Mouse (Mus musculus): ENCODE data around the gene Ddx41. TPM values are rescaled to one million over a fixed set of nuclear protein-coding genes. Genes with fewer than 3 reads are reported as not detected.

Ddx41 gene
- polyA plus RNA-seq, 1 experiment from 2014 or later, result 56.6 TPM

GRCm38 (mm10) chr13:55529198-55529915, 7.1 kb downstream of the Ddx41 start, which contains the start of gene Dok3:
TSS of gene Dok3 (minus strand) at chr13:55529296.
- DNase-seq (ENCODE audit: low spot score) (no peak), ATAC-seq (ENCODE audit: low read depth) (no peak)
- H3K9me3 ChIP-seq (ENCODE audit: control insufficient read depth, low read length), result no peaks in the 10 kb centered on the region
- H3K4me2 ChIP-seq (ENCODE audit: low read depth, low read length), result no peak within 1 kb of the TSS
- no peaks in the 10 kb centered on the region for H3K4me1 ChIP-seq (ENCODE audit: control insufficient read depth, insufficient read depth, low read length)
- no peaks in the 10 kb centered on the region for H3K27me3 ChIP-seq (replicated peaks; ENCODE audit: control insufficient read depth, insufficient read depth, low read length)
- H3K27ac ChIP-seq (replicated peaks; ENCODE audit: low read depth, low read length), result no peak within 1 kb of the TSS
- 73% methylated on average over 8 of the region's 8 CpGs for WGBS
- peaks cover 50% of the 10 kb centered on the region for H3K36me3 ChIP-seq (ENCODE audit: control insufficient read depth, insufficient read depth, low read length)
- no peak within 1 kb of the TSS for H3K4me3 ChIP-seq (ENCODE audit: low read depth, low read length)
- H3K9ac ChIP-seq (ENCODE audit: low read depth, low read length), result no peak within 1 kb of the TSS

GRCm38 (mm10) chr13:55527834-55528772, 8.4 kb downstream of the Ddx41 start:
- ATAC-seq (ENCODE audit: low read depth), result no peak
- H3K4me3 ChIP-seq (ENCODE audit: low read depth, low read length), result no peak overlapping the region
- H3K36me3 ChIP-seq (ENCODE audit: control insufficient read depth, insufficient read depth, low read length), result peaks cover 37% of the 10 kb centered on the region
- H3K4me1 ChIP-seq (ENCODE audit: control insufficient read depth, insufficient read depth, low read length), result no peaks in the 10 kb centered on the region
- 78% methylated on average over 18 of the region's 18 CpGs for WGBS
- H3K9me3 ChIP-seq (ENCODE audit: control insufficient read depth, low read length), result no peaks in the 10 kb centered on the region
- DNase-seq (ENCODE audit: low spot score), result no peak
- no peak overlapping the region for H3K9ac ChIP-seq (ENCODE audit: low read depth, low read length)
- no peak overlapping the region for H3K4me2 ChIP-seq (ENCODE audit: low read depth, low read length)
- no peak overlapping the region for H3K27ac ChIP-seq (replicated peaks; ENCODE audit: low read depth, low read length)
- no peaks in the 10 kb centered on the region for H3K27me3 ChIP-seq (replicated peaks; ENCODE audit: control insufficient read depth, insufficient read depth, low read length)

GRCm38 (mm10) chr13:55527212-55527611, 9.2 kb downstream of the Ddx41 start:
- no peak overlapping the region for H3K4me3 ChIP-seq (ENCODE audit: low read depth, low read length)
- no peak overlapping the region for H3K9ac ChIP-seq (ENCODE audit: low read depth, low read length)
- H3K4me1 ChIP-seq (ENCODE audit: control insufficient read depth, insufficient read depth, low read length), result no peaks in the 10 kb centered on the region
- H3K4me2 ChIP-seq (ENCODE audit: low read depth, low read length), result no peak overlapping the region
- H3K27ac ChIP-seq (replicated peaks; ENCODE audit: low read depth, low read length), result no peak overlapping the region
- H3K9me3 ChIP-seq (ENCODE audit: control insufficient read depth, low read length), result no peaks in the 10 kb centered on the region
- DNase-seq (ENCODE audit: low spot score) (no peak), ATAC-seq (ENCODE audit: low read depth) (no peak)
- peaks cover 28% of the 10 kb centered on the region for H3K36me3 ChIP-seq (ENCODE audit: control insufficient read depth, insufficient read depth, low read length)
- no peaks in the 10 kb centered on the region for H3K27me3 ChIP-seq (replicated peaks; ENCODE audit: control insufficient read depth, insufficient read depth, low read length)
- 88% methylated on average over 16 of the region's 16 CpGs for WGBS

- peaks cover 16% of the 10 kb centered on the region for H3K36me3 ChIP-seq (ENCODE audit: control insufficient read depth, insufficient read depth, low read length)
- no peak overlapping the region for H3K9ac ChIP-seq (ENCODE audit: low read depth, low read length)
- WGBS, result 78% methylated on average over 16 of the region's 16 CpGs
- no peak overlapping the region for H3K4me2 ChIP-seq (ENCODE audit: low read depth, low read length)
- H3K4me3 ChIP-seq (ENCODE audit: low read depth, low read length), result no peak overlapping the region
- H3K27me3 ChIP-seq (replicated peaks; ENCODE audit: control insufficient read depth, insufficient read depth, low read length), result no peaks in the 10 kb centered on the region
- DNase-seq (ENCODE audit: low spot score) (no peak), ATAC-seq (ENCODE audit: low read depth) (no peak)
- no peak overlapping the region for H3K27ac ChIP-seq (replicated peaks; ENCODE audit: low read depth, low read length)
- no peaks in the 10 kb centered on the region for H3K9me3 ChIP-seq (ENCODE audit: control insufficient read depth, low read length)
- H3K4me1 ChIP-seq (ENCODE audit: control insufficient read depth, insufficient read depth, low read length), result no peaks in the 10 kb centered on the region
Measured at GRCm38 (mm10) chr13:55525733-55526553, 10.5 kb downstream of the Ddx41 start.

- no peak overlapping the region for H3K27ac ChIP-seq (replicated peaks; ENCODE audit: low read depth, low read length)
- no peaks in the 10 kb centered on the region for H3K36me3 ChIP-seq (ENCODE audit: control insufficient read depth, insufficient read depth, low read length)
- no peak overlapping the region for H3K4me3 ChIP-seq (ENCODE audit: low read depth, low read length)
- H3K9me3 ChIP-seq (ENCODE audit: control insufficient read depth, low read length), result no peaks in the 10 kb centered on the region
- H3K4me1 ChIP-seq (ENCODE audit: control insufficient read depth, insufficient read depth, low read length), result no peaks in the 10 kb centered on the region
- no peak overlapping the region for H3K9ac ChIP-seq (ENCODE audit: low read depth, low read length)
- ATAC-seq (ENCODE audit: low read depth) (no peak), DNase-seq (ENCODE audit: low spot score) (no peak)
- 88% methylated on average over 21 of the region's 23 CpGs for WGBS
- H3K4me2 ChIP-seq (ENCODE audit: low read depth, low read length), result no peak overlapping the region
- no peaks in the 10 kb centered on the region for H3K27me3 ChIP-seq (replicated peaks; ENCODE audit: control insufficient read depth, insufficient read depth, low read length)
Measured at GRCm38 (mm10) chr13:55523951-55524600, 12.4 kb downstream of the Ddx41 start.

- Histone ChIP-seq H3K9me3 (ENCODE audit: control insufficient read depth, low read length) (no peaks in the 10 kb centered on the region), H3K9ac (ENCODE audit: low read depth, low read length) (no peak overlapping the region), H3K4me3 (ENCODE audit: low read depth, low read length) (no peak overlapping the region), H3K27me3 (replicated peaks; ENCODE audit: control insufficient read depth, insufficient read depth, low read length) (no peaks in the 10 kb centered on the region), H3K27ac (replicated peaks; ENCODE audit: low read depth, low read length) (no peak overlapping the region), H3K4me1 (ENCODE audit: control insufficient read depth, insufficient read depth, low read length) (no peaks in the 10 kb centered on the region), H3K36me3 (ENCODE audit: control insufficient read depth, insufficient read depth, low read length) (no peaks in the 10 kb centered on the region), H3K4me2 (ENCODE audit: low read depth, low read length) (no peak overlapping the region)
- ATAC-seq (ENCODE audit: low read depth) (no peak), DNase-seq (ENCODE audit: low spot score) (no peak)
- 30% methylated on average over 13 of the region's 17 CpGs for WGBS
Measured at GRCm38 (mm10) chr13:55523278-55523677, 13.2 kb downstream of the Ddx41 start.

- ATAC-seq (ENCODE audit: low read depth) (0 out of 2 replicates have a peak, but pooled peaks have one; percentile 27), DNase-seq (ENCODE audit: low spot score) (no peak)
- WGBS, result 61% methylated on average over 8 of the region's 8 CpGs
- no peaks in the 10 kb centered on the region for H3K9me3 ChIP-seq (ENCODE audit: control insufficient read depth, low read length)
- H3K27ac ChIP-seq (replicated peaks; ENCODE audit: low read depth, low read length), result no peak overlapping the region
- no peaks in the 10 kb centered on the region for H3K27me3 ChIP-seq (replicated peaks; ENCODE audit: control insufficient read depth, insufficient read depth, low read length)
- no peaks in the 10 kb centered on the region for H3K4me1 ChIP-seq (ENCODE audit: control insufficient read depth, insufficient read depth, low read length)
- H3K4me2 ChIP-seq (ENCODE audit: low read depth, low read length), result no peak overlapping the region
- H3K4me3 ChIP-seq (ENCODE audit: low read depth, low read length), result no peak overlapping the region
- H3K36me3 ChIP-seq (ENCODE audit: control insufficient read depth, insufficient read depth, low read length), result no peaks in the 10 kb centered on the region
- H3K9ac ChIP-seq (ENCODE audit: low read depth, low read length), result no peak overlapping the region
Measured at GRCm38 (mm10) chr13:55522730-55523129, 13.7 kb downstream of the Ddx41 start.

GRCm38 (mm10) chr13:55519606-55520005, 16.9 kb downstream of the Ddx41 start:
- H3K9ac ChIP-seq (ENCODE audit: low read depth, low read length), result no peak overlapping the region
- H3K4me3 ChIP-seq (ENCODE audit: low read depth, low read length), result no peak overlapping the region
- ATAC-seq (ENCODE audit: low read depth) (no peak), DNase-seq (ENCODE audit: low spot score) (no peak)
- no peaks in the 10 kb centered on the region for H3K36me3 ChIP-seq (ENCODE audit: control insufficient read depth, insufficient read depth, low read length)
- H3K27me3 ChIP-seq (replicated peaks; ENCODE audit: control insufficient read depth, insufficient read depth, low read length), result no peaks in the 10 kb centered on the region
- no peak overlapping the region for H3K27ac ChIP-seq (replicated peaks; ENCODE audit: low read depth, low read length)
- no peak overlapping the region for H3K4me2 ChIP-seq (ENCODE audit: low read depth, low read length)
- no peaks in the 10 kb centered on the region for H3K4me1 ChIP-seq (ENCODE audit: control insufficient read depth, insufficient read depth, low read length)
- H3K9me3 ChIP-seq (ENCODE audit: control insufficient read depth, low read length), result no peaks in the 10 kb centered on the region
- WGBS, result 72% methylated on average over 4 of the region's 4 CpGs

All from embryonic facial prominence, embryonic 14.5 days (tissue).